Mouse (Mus musculus): ENCODE data around the gene Cklf.
"Not testable (repeated sequence)": the region's sequence is repeated elsewhere in the genome, so short reads cannot be mapped to it uniquely, and the experiment has no call there.

DNA sequence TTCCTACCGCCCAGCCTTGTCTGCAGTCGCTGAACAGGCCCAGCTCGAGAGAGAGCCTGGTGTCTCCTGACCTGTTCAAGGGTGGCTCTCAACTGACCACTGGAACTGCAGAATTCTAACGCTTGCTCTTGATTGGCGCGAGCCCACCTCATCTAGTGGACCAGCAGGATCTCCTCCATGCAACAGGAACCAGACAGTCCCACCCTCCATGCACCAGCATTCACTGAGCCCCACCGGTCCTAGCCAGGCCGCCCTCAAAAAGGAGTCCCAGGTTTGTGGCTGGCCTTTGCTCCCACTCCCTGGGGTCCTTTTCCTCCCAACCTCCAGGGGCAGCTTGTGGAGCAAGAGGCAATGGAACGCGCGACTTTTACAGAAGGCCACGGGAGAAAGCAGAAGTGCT, 42.4 kb downstream of the Cklf start, which contains the start of gene Cmtm2a:
- not testable (repeated sequence) for TF ChIP-seq CTCF, POLR2A (IDR thresholded peaks at IDR 0.05; ENCODE audit: extremely low read depth, insufficient read depth, low read length)

Measured in cortical plate, adult 2 months (tissue).